Mouse (Mus musculus) heart, postnatal 14 days (tissue): ENCODE measurements around the gene Lalba. TPM values are rescaled to one million over a fixed set of nuclear protein-coding genes. Genes with fewer than 3 reads are reported as not detected.
"Not testable (repeated sequence)": the region's sequence is repeated elsewhere in the genome, so short reads cannot be mapped to it uniquely, and the experiment has no call there.

Experiments
- DNase-seq, 2 experiments: peaks; one replicate each; pipeline ENCODE4 v3.0.0; 2021 to 2022
- intact Hi-C: fragments of 180-260 bp; cut with DNase I; formaldehyde crosslinking; loops from one replicate; pipeline ENCODE4 v1.15.1; 2025
- long read RNA-seq, 2 experiments: library from polyadenylated mRNA; stranded (forward); transcript quantifications; one replicate each; pipeline ENCODE4 v2.0.0; 2021
- total RNA-seq, 2 experiments: library from RNA; stranded (reverse); gene quantifications; 2 replicates each; pipeline ENCODE4 v1.2.3; 2021

Lalba gene
- not detected for total RNA-seq
- long read RNA-seq, experiment 1 = 0 reads
- long read RNA-seq, experiment 2, partial matches to known transcripts = 0 of 1 reads
- long read RNA-seq, experiment 2, other reads (novel, unspliced or antisense) = 1 of 1 reads

- DNase-seq = peak in 1 of 2 experiments; percentile 29
- intact Hi-C loops = no loop called here
Measured at GRCm38 (mm10) chr15:98482701-98483100, at the start of gene Lalba. Gene Lalba (minus strand): TSS chr15:98482721.

GRCm38 (mm10) chr15:98532281-98532680 is 49.8 kb upstream of the Lalba start:
- intact Hi-C loops = no loop called here
- no peak for DNase-seq

GRCm38 (mm10) chr15:98528066-98528563 is 45.6 kb upstream of the Lalba start:
- intact Hi-C loops = no loop called here
- DNase-seq = no peak

GRCm38 (mm10) chr15:98527056-98527771 is 44.7 kb upstream of the Lalba start:
- DNase-seq = no peak
- intact Hi-C loops = no loop called here

- DNase-seq = no peak
- intact Hi-C loops = no loop called here
Measured at GRCm38 (mm10) chr15:98526057-98526456, 43.5 kb upstream of the Lalba start.

- intact Hi-C loops = no loop called here
- DNase-seq = no peak
Measured at GRCm38 (mm10) chr15:98521245-98521644, 38.7 kb upstream of the Lalba start.

GRCm38 (mm10) chr15:98517380-98518355 is 35.1 kb upstream of the Lalba start:
- DNase-seq = peak; percentile 64 to 79
- intact Hi-C loops = loop anchor here (10.0 kb wide), 1 partner anchor 423 kb away; the partner anchor contains the start of genes Pfkm and Senp1

- not testable (repeated sequence) for DNase-seq
- intact Hi-C loops = loop anchor here (5.0 to 10.0 kb wide), 3 partner anchors 102 to 1942 kb away; partner anchors contain the start of genes Pfkm and Senp1
Measured at GRCm38 (mm10) chr15:98514845-98515244, 32.3 kb upstream of the Lalba start.

- intact Hi-C loops = loop anchor here (5.0 to 10.0 kb wide), 3 partner anchors 103 to 1943 kb away; partner anchors contain the start of genes Pfkm and Senp1
Measured at GRCm38 (mm10) chr15:98514146-98514545, 31.6 kb upstream of the Lalba start.

GRCm38 (mm10) chr15:98513676-98514075 is 31.2 kb upstream of the Lalba start:
- DNase-seq = not testable (repeated sequence)
- intact Hi-C loops = loop anchor here (2.0 to 10.0 kb wide), 4 partner anchors 53 to 1944 kb away; partner anchors contain the start of genes Pfkm and Senp1

More at GRCm38 (mm10) chr15:98514146-98514545, 31.6 kb upstream of the Lalba start:
- no peak for DNase-seq

GRCm38 (mm10) chr15:98512799-98513321 is 30.3 kb upstream of the Lalba start:
- intact Hi-C loops = loop anchor here (2.0 to 10.0 kb wide), 4 partner anchors 54 to 1944 kb away; partner anchors contain the start of genes Pfkm and Senp1
- DNase-seq = peak; percentile 66 to 77

GRCm38 (mm10) chr15:98512232-98512631 is 29.7 kb upstream of the Lalba start:
- intact Hi-C loops = loop anchor here (2.0 to 10.0 kb wide), 4 partner anchors 55 to 1945 kb away; partner anchors contain the start of genes Pfkm and Senp1
- no peak for DNase-seq

- peak in 1 of 2 experiments; percentile 32 for DNase-seq
- intact Hi-C loops = loop anchor here (5.0 to 10.0 kb wide), 3 partner anchors 106 to 1946 kb away; partner anchors contain the start of genes Pfkm and Senp1
Measured at GRCm38 (mm10) chr15:98511386-98511928, 28.9 kb upstream of the Lalba start.

- peak; percentile 82 to 89 for DNase-seq
- intact Hi-C loops = loop anchor here (5.0 to 10.0 kb wide), 3 partner anchors 107 to 1947 kb away; partner anchors contain the start of genes Pfkm and Senp1
Measured at GRCm38 (mm10) chr15:98510438-98511385, 28.2 kb upstream of the Lalba start.

- intact Hi-C loops = no loop called here
- no peak for DNase-seq
Measured at GRCm38 (mm10) chr15:98509387-98509786, 26.9 kb upstream of the Lalba start.

GRCm38 (mm10) chr15:98507321-98507720 is 24.8 kb upstream of the Lalba start:
- intact Hi-C loops = no loop called here
- no peak for DNase-seq

- intact Hi-C loops = no loop called here
- no peak for DNase-seq
Measured at GRCm38 (mm10) chr15:98506253-98506957, 23.9 kb upstream of the Lalba start.
